ENCODE assay signal across 24 mouse cellular contexts in the genomic region with DNA sequence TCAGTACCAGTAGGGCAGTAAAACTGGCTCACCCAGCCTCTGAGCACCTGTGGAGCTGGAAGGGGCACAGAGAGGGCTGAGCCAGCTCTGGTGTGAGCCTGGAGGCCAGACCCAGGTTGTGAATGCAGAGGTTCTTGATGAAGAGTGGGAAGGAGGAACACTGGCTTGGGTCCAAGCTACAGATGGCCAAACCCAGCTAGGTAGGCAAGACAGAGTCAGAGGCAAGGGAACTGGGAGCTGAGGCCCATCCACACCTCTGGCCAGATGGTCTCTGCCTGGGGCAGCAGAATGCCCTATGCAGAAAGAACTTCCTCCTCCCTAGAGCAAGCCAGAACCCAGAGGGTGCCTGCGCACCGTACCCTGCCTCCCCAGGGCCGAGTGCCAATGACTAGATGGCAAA.
A peak's percentile ranks its signal among the peaks of the same experiment; 100 is the strongest.
DNase-seq lines count a peak whose midpoint lies in the region; ATAC-seq and TF ChIP-seq lines count a peak whose summit lies in the region.
"Had no signal": no experiment of that assay in that cellular context is flagged by ENCODE, and none has a peak within 500 bp of the region (broad histone marks: within the 10 kb centered on the region; RNA-seq: fewer than 3 reads in every experiment).

No protein-coding gene starts in this region.

- ATAC-seq in midbrain, postnatal 0 days (ENCODE audit: low FRiP score): no peak
- no peak for ATAC-seq in forebrain, embryonic 16.5 days
- ATAC-seq: activated CD4-positive, CD25-positive, alpha-beta regulatory T cell, adult 4 months; forebrain, embryonic 14.5 days; hindbrain, embryonic 16.5 days; inflammation-experienced regulatory T-cells, adult 6 months; intestine, postnatal 0 days; Patski had no signal

- H3K4me3 ChIP-seq in left cerebral cortex, adult 2 months: no peak overlapping the region
- no peak overlapping the region for H3K4me3 ChIP-seq in cerebellum, adult 2 months (replicated peaks; ENCODE audit: insufficient read depth, low read depth, low read length)
- no peak overlapping the region for H3K4me3 ChIP-seq in midbrain, postnatal 0 days (ENCODE audit: low read depth, low read length)
- H3K4me3 ChIP-seq in forebrain, embryonic 16.5 days (replicated peaks; ENCODE audit: low read length): no peak overlapping the region
- H3K4me3 ChIP-seq: embryonic facial prominence, embryonic 15.5 days; erythroblast, embryonic 14.5 days; forebrain, embryonic 10.5 days; hindbrain, embryonic 12.5 days had no signal

- no peaks in the 10 kb centered on the region for H3K36me3 ChIP-seq in midbrain, postnatal 0 days (ENCODE audit: insufficient read depth, low read length)
- H3K36me3 ChIP-seq in forebrain, embryonic 16.5 days (ENCODE audit: control insufficient read depth, insufficient read depth): no peaks in the 10 kb centered on the region
- H3K36me3 ChIP-seq: embryonic facial prominence, embryonic 15.5 days; forebrain, embryonic 10.5 days; hindbrain, embryonic 12.5 days had no signal

- TF ChIP-seq POLR2A in cerebellum, adult 2 months (IDR thresholded peaks at IDR 0.05; ENCODE audit: borderline replicate concordance, insufficient read depth, low read length): no peak

- no peaks in the 10 kb centered on the region for H3K9me3 ChIP-seq in midbrain, postnatal 0 days (ENCODE audit: low read length)
- no peaks in the 10 kb centered on the region for H3K9me3 ChIP-seq in forebrain, embryonic 16.5 days (ENCODE audit: control insufficient read depth, low read length)
- H3K9me3 ChIP-seq: embryonic facial prominence, embryonic 15.5 days; forebrain, embryonic 10.5 days; hindbrain, embryonic 12.5 days had no signal

- TF ChIP-seq CTCF in left cerebral cortex, adult 2 months (IDR thresholded peaks at IDR 0.05): no peak
- TF ChIP-seq CTCF in cerebellum, adult 2 months (IDR thresholded peaks at IDR 0.05; ENCODE audit: borderline replicate concordance, insufficient read depth, low read depth, low read length): no peak
- TF ChIP-seq CTCF in midbrain, postnatal 0 days (IDR thresholded peaks at IDR 0.05): no peak

- H3K27ac ChIP-seq in left cerebral cortex, adult 2 months: peak overlapping the region; percentile 8; the same call in 1 of the 2 replicates
- H3K27ac ChIP-seq in cerebellum, adult 2 months (ENCODE audit: insufficient read depth, low read length): no peak overlapping the region
- no peak overlapping the region for H3K27ac ChIP-seq in midbrain, postnatal 0 days (ENCODE audit: low read depth, low read length)
- no peak overlapping the region for H3K27ac ChIP-seq in forebrain, embryonic 16.5 days (ENCODE audit: low read length)
- H3K27ac ChIP-seq: embryonic facial prominence, embryonic 15.5 days; forebrain, embryonic 10.5 days; hindbrain, embryonic 12.5 days had no signal

- no peak overlapping the region for H3K9ac ChIP-seq in midbrain, postnatal 0 days (replicated peaks; ENCODE audit: low read length, poor library complexity, severe bottlenecking)
- no peak overlapping the region for H3K9ac ChIP-seq in forebrain, embryonic 16.5 days (replicated peaks; ENCODE audit: low read depth, low read length)
- H3K9ac ChIP-seq: embryonic facial prominence, embryonic 15.5 days; hindbrain, embryonic 12.5 days had no signal

- no peak overlapping the region for H3K4me2 ChIP-seq in midbrain, postnatal 0 days (ENCODE audit: low read depth, low read length, poor library complexity, severe bottlenecking)
- no peak overlapping the region for H3K4me2 ChIP-seq in forebrain, embryonic 16.5 days (ENCODE audit: low read length)
- H3K4me2 ChIP-seq: embryonic facial prominence, embryonic 15.5 days; hindbrain, embryonic 12.5 days had no signal

- no peaks in the 10 kb centered on the region for H3K27me3 ChIP-seq in cerebellum, adult 2 months (ENCODE audit: control insufficient read depth, insufficient read depth, low read length)
- H3K27me3 ChIP-seq in midbrain, postnatal 0 days (ENCODE audit: insufficient read depth, low read length): no peaks in the 10 kb centered on the region
- H3K27me3 ChIP-seq in forebrain, embryonic 16.5 days (replicated peaks; ENCODE audit: control insufficient read depth, insufficient read depth, low read length): no peaks in the 10 kb centered on the region
- H3K27me3 ChIP-seq: embryonic facial prominence, embryonic 15.5 days; hindbrain, embryonic 12.5 days had no signal

- intact Hi-C loops in left cerebral cortex, adult 2 months (cut with DNase I): no loop called here

- peaks cover 21% of the 10 kb centered on the region for H3K4me1 ChIP-seq in cerebellum, adult 2 months (ENCODE audit: control insufficient read depth, insufficient read depth, low read length)
- H3K4me1 ChIP-seq in midbrain, postnatal 0 days (ENCODE audit: insufficient read depth, low read length): no peaks in the 10 kb centered on the region; the same call in 1 of the 2 replicates
- H3K4me1 ChIP-seq in forebrain, embryonic 16.5 days (replicated peaks; ENCODE audit: control insufficient read depth, insufficient read depth, low read length): no peaks in the 10 kb centered on the region
- H3K4me1 ChIP-seq: forebrain, embryonic 10.5 days; hindbrain, embryonic 12.5 days had no signal

- DNase-seq in left cerebral cortex, adult 2 months (ENCODE audit: extremely low spot score in 1 of 2, low spot score in 2 of 2): no peak
- no peak for DNase-seq in left cerebral cortex, adult 11 months (ENCODE audit: low spot score)
- DNase-seq in brain, adult 2 months (ENCODE audit: low read depth, low spot score): peak; percentile 52
- peak; percentile 34 to 44 for DNase-seq in cerebellum, adult 2 months
- peak; percentile 53 to 55 for DNase-seq in cerebellum, postnatal 10 days
- DNase-seq in layer of hippocampus, adult 9-11 months: no peak
- no peak for DNase-seq in midbrain, postnatal 0 days (ENCODE audit: low spot score)
- DNase-seq: adrenal gland, postnatal 14 days; embryo, embryonic 11 days; gastrocnemius, postnatal 36 days; heart, adult 11 months; heart, postnatal 10 days; heart, postnatal 4 days had no signal

- WGBS in cerebellum, adult 2 months: 31% methylated on average over 3 of the region's 3 CpGs
- WGBS in midbrain, postnatal 0 days: 87% methylated on average over 3 of the region's 3 CpGs
- 73% methylated on average over 3 of the region's 3 CpGs for WGBS in forebrain, embryonic 16.5 days

Comparison
In these comparisons a context has a peak if more than half of its experiments do, and no peak if none do; other contexts are left out.
1. DNase-seq: peak in brain, adult 2 months (single experiment), cerebellum, adult 2 months (2 of 2) and cerebellum, postnatal 10 days (2 of 2); none in left cerebral cortex, adult 2 months (0 of 2), left cerebral cortex, adult 11 months (single experiment), layer of hippocampus, adult 9-11 months (single experiment) and midbrain, postnatal 0 days (single experiment).